Mouse (Mus musculus) embryo, embryonic 11.5 days (tissue): ENCODE measurements around the gene Pld5.
"Not testable (repeated sequence)": the region's sequence is repeated elsewhere in the genome, so short reads cannot be mapped to it uniquely, and the experiment has no call there.

ENCODE experiments used
- DNase-seq: peaks from one replicate; pipeline ENCODE4 v3.0.0-alpha.2; 2012; ENCODE audit warnings: low read depth, low spot score

The Pld5 gene

GRCm38 (mm10) chr1:176043056-176043455 lies 232.1 kb downstream of the Pld5 start:
- no peak for DNase-seq

DNA sequence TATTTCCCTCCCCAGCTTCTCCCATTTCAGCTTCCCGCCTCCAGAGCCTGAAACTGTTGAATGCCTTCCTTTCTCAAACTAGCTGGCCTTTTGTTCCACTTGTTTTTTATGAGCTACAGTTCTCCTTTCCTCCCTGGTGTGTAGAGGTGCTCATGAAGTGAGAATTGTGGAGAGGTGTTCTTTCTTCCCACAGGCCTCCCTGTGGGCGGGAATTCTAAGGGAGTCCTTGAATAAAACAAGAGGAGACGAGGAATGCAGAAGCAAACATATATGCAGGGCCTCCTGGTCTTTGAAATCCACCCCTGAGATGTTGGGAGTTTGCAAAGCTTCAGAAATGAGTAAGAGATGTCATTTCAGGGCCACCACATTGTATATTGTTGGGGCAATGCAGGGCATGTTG lies 235.2 kb downstream of the Pld5 start:
- no peak for DNase-seq

DNA sequence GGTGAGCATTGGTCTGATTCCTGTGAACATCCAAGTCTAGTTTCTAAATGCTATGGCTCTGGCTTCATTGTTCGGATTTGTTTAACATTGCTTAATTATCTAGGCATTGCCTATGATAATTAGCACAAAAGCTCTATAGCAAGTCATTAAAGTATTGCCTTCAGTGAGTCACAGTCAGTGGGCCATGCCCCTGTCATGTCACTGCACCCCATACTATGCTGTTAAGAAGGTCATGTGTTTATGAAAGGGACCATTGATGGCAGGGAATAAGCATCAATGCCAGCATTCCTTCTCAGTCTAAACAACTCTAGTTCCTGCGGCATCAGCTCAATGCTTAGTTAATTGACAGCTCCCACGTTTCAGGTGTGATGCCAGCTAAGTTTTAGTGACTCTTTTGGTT lies 239.1 kb downstream of the Pld5 start:
- DNase-seq, result no peak

- no peak for DNase-seq
Measured at GRCm38 (mm10) chr1:176034699-176035098, 240.4 kb downstream of the Pld5 start.

GRCm38 (mm10) chr1:176033698-176034097 lies 241.4 kb downstream of the Pld5 start:
- DNase-seq, result no peak

- DNase-seq, result no peak
Measured at GRCm38 (mm10) chr1:176029063-176029462, 246.0 kb downstream of the Pld5 start.

DNA sequence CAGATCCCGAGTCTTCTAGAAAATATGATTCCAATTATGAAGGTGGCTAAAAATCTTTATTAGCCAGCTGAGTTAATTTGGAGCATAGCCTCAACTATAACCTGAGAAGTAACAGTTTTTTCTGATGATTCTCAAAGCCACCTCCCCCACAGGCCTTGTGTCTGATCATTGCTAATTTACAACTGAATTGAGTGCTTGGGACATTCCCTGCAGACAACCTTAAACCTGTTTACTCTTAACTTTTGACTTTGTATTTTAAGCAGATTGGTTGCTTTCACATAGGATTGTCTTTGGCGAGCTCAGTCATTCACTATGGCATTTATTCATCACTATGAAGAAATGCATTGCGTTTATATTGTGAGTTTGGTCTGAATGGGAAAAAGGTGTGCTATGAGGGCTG lies 246.7 kb downstream of the Pld5 start:
- DNase-seq, result no peak

DNA sequence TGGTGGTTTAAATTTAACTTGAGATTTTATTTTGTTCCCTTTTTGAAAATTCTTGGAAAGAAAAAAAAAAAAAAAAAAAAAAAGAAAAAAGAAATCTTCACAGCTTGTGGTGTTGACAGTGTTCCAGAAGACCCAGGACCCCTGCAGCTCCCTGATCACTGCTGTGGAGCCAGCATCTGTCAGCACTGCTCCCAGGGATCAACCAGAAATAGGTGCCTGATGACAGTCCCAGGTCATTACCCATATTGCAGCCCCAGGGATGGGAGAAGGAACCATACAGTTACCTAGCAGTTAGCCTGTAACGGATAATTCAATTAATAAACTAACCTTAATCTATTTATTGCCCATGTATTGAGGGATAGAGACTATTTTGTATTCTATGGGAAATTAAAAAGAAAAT lies 250.6 kb downstream of the Pld5 start:
- no peak for DNase-seq

DNA sequence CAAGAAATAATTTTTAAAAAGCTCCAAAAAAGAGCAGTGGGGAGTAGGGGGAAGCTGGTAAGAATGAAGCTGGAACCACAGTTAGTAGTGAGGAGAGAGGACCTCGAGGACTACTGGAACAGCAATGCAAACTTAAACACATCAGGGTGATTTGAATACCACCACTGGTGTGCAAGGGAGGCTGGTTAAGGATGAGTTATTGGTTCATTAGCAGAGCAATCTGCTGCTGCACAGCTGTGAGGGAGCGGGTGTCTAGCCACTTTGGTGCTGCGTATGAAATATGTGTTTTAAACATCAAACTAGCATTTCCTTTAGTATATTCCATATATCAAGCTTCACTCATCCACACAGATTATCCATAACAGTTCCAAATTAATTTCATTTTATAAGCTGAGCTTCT lies 256.6 kb downstream of the Pld5 start:
- no peak for DNase-seq

DNA sequence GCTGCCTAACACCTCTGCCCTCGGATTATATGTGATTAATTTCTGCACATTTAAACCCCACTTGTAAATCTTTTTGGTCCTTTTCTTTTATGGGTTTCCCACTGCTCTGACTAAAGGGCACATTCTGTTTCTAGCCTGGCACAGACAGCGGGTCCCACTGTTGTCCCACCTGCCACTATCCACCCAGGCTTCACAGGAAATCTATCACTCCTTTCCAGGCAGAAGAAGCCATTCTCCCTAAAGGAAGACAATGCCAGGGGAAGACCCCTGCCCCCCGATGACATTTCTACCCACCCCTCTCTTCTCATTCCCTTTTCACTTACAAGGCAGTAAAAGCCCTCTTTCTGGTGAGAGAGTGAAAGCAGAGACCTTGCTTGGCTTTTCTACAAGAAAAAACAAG lies 259.0 kb downstream of the Pld5 start:
- DNase-seq, result no peak

DNA sequence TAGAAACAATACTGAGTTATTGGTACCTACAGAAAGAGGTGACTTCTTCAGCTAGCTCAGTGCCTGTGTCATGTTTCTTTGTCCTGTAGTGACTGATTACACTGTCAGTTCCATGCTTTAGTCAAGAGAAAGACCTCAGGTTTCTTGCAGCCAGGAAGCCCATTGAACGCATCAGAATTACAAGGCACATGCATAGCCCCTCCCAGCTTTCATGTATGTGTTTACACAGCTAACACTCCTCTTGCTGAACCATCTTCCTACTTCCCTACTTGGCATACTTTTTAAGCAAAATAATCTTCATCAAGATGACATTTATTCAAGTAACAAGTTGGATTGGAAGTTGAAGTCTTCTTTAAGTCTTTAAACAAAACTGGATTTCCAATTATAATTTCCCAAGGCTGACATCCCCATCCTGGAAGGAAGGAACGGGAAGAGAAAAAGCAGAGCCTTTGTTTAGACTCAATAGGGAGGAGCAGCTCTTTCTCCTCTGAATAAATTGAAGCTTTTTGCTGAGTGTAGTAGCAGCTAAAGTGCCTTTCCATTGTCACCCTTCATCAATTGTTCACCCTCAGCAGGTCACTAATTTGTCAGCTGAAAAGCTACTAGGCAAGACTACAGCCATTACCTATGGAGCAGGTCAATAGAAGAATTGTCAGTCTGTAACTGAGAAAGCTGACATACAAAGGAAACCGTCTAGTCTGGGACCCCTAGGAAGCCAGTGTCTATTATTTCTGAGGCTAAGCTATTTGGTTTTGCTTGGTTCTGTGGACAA lies 261.4 kb downstream of the Pld5 start:
- DNase-seq, result no peak

GRCm38 (mm10) chr1:176011535-176011934 lies 263.6 kb downstream of the Pld5 start:
- DNase-seq, result no peak

- DNase-seq, result no peak
Measured at GRCm38 (mm10) chr1:176011072-176011471, 264.0 kb downstream of the Pld5 start.

DNA sequence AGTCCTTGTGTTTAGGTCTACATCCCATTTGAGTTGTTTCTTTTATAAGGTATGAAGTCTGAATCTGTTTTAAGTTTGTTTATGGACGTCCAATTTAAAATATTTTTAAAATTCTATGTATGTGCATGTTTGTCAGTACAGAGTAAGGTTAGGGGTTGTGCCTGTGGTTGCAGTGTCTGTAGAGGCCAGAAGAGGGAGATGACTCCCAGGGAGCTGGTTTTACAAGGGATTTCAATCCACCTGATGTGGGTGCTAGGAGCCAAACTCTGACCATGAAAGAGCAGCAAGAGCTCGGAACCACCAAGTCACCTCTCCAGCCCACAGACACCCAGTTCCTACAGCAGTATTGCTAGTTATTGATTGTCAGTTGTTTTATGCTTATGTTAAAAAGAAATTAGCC lies 266.7 kb downstream of the Pld5 start:
- DNase-seq, result no peak

DNA sequence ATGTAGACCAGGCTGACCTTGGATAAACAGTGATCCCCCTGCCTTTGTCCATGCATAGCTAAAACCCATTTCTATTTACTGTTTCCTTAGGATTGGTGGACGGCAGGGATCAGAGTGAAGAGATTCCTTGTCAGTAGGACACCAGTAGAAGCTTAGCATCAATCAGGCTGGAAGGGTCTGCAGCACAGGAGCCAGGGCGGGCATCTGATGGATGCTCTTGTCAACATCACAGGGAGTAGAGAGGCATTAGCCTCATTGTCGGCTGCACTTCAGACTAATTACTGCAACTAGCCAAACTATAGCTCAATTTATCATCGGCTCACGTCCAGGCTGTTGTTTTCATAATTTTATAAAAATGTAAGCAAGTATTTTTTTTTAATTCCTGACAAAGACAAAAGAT lies 274.5 kb downstream of the Pld5 start:
- no peak for DNase-seq

GRCm38 (mm10) chr1:175997076-175997651 lies 277.9 kb downstream of the Pld5 start:
- DNase-seq, result no peak

GRCm38 (mm10) chr1:175988912-175989311 lies 286.2 kb downstream of the Pld5 start:
- no peak for DNase-seq

DNA sequence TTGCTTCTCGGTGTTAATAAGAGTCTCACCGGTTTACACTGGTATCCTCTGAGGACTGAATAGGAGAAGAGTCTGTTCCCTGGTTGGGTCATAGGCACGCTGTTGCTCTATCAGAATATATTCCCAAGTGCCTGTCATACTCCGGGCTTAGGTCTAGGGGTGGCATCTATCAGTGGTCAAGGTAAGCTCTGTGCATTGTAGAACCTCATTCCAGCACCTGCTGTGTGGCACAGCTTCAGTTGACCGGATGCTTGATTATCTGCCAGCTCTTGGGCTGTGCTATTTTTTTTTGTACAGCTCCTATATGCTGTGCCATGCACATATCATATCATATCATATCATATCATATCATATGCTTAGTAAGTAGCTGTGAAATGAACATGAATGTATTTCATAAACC lies 286.7 kb downstream of the Pld5 start:
- DNase-seq, result no peak

DNA sequence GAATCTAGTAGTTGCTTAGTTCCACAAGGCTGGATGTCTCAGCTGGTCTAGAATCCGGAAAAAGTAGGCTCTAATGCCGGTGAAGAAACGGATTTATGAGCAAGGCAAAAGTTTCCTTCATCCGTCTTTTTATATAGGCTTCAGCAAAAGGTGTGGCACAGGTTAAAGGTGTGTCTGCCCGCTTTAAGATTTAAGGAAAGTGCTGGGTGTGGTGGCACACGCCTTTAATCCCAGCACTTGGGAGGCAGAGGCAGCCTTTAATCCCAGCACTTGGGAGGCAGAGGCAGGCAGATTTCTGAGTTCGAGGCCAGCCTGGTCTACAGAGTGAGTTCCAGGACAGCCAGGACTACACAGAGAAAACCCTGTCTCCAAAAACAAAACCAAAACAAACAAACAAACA lies 296.1 kb downstream of the Pld5 start, which contains the start of gene Rbm8a2:
TSS of gene Rbm8a2 (minus strand) at position 101 of the 400 bp plus-strand sequence.
- not testable (repeated sequence) for DNase-seq

DNA sequence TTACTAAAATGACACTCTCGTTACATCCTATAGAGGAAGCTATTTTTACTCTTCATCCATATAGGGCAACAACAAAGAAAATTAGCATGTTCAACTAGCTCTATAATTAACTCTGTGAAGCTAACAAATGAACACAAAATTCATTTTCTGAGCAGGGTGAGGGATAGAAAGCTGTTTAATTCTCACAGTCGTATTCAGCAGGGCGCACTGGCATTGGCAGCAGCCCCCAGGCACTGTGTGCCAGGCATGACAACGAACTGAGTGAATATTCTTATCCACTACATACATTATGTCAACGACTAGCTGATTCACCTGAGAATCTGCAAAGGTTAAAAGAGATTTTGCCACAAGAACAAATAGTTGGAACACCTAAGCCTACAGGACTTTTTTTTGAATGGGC lies 304.4 kb downstream of the Pld5 start:
- no peak for DNase-seq

DNA sequence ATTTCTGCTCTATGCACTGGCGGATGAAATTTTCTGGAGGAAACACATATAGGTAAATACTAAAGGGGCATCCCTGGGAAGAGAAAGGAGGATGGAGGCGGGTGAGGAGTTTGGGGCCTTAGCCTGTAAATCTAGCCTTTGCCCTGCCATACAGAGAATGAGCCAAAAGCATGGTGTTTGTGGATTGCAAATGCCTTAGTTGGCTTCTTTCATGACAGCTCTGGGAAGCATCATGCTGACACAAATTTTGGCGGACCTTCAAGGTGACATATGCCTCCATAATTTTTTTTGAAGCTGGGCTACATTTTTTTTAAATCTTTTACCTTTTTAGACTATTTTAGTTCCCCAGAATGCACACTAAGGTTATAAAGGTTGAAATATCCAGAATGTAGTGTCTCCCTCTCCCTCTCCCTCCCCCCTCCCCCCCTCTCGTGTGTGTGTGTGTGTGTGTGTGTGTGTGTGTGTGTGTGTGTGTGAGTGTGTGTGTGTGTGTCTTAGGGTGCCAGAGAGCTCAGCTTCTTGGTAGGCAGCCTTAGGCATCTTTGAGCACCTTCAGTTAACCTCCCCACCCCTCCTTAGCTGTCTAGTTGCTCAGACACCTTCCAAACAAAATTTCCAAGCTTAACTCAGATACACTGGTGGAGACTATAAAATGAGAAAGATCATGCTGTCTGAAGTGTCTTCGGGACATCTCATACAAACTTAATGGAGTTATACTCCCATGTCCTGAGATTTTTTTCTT lies 307.9 kb downstream of the Pld5 start:
- no peak for DNase-seq

DNA sequence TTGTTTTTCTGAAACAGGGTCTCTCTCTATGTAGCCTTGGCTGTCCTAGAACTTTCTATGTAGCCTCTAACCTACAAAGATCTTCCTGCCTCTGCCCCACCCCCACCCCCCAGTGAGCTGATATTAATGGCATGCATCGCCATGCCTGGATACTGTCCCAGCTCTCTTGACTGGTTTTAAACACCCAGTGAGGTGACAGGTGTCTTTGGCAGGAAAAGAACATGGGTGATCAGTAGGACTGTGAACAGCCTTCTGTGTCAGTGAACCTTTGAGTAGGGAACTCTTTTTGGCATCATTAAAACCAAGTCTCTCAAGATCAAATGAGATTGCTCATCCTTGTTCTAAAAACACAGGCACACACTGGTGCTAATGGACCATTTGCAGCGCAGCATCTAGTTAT lies 313.3 kb downstream of the Pld5 start:
- no peak for DNase-seq

GRCm38 (mm10) chr1:175950851-175951250 lies 324.3 kb downstream of the Pld5 start:
- no peak for DNase-seq
